Mouse (Mus musculus) kidney, adult 9 months (tissue): ENCODE measurements around the gene Dusp19.

ENCODE experiments used
- DNase-seq: peaks from one replicate; pipeline ENCODE4 v3.0.0; 2022

The Dusp19 gene

DNA sequence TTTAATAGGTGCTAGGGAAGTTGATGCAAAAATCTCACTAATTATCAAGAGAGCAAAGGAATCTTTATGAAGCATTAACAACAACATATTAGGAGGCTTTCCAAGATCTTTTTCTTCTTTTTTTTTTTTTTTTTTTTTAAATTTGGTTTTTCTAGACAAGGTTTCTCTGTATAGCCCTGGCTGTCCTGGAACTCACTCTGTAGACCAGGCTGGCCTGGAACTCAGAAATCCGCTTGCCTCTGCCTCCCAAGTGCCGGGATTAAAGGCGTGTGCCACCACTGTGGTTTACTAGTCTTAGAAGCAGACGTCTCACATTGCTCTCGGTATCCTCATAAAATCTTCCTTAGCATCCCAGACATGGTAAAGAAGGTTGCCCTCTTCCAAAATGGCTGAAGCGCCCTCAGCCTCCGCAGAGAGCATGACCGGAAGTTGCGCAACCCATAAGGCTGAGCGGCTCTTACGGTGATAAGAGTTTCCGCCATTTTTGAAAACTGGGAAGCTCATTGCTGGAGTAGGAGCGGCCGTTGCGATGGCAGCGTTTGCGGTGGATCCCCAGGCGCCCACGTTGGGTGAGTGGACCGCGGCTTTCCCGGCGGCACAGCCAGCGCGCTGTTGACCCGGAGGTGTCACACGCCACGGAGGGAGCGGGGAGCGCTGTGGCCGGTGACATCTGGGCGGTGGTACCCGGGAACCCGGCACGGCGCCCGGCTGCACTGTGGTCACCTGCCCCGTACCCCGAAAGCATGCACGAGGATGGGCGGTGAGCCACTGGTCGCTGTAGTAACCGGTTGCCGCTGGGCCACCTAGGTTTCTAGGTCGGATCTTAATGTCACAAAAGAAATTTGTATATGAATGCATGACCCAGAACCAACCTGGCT is 21.8 kb downstream of the Dusp19 start:
- peak; percentile 94 for DNase-seq

DNA sequence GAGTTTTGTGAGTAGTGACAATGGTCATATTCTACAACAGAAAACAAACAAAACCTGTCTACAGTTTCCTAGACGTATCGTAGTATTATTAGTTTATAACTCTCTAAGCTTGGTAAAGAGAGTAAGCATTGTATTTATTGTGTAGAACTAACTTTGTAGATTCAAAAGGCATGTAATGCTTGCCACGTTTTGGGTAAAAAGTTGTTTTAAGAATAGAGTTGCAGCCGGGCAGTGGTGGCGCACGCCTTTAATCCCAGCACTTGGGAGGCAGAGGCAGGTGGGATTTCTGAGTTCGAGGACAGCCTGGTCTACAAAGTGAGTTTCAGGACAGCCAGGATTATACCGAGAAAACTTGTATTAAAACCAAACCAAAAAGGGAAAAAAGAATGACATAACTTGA is 22.6 kb downstream of the Dusp19 start:
- no peak for DNase-seq

DNA sequence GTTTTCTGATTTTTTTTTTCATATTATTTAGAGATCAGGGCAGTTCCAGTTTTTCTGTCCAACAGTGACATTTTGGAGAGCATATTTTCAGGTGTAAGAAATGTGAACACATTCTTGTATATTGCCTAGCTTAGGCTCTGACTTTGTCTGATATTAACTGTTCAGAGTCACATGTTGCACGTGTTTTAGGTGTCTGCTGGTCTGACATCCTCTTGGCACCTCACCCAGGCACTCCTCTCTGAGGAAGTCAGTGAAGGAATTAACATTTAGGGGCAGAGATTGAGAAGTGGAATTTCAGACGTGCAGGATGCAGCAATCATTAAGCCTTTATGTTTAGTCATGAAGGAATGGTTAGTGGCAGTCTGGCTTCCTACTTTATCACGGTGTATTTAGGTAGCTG is 23.0 kb downstream of the Dusp19 start:
- DNase-seq, result no peak

DNA sequence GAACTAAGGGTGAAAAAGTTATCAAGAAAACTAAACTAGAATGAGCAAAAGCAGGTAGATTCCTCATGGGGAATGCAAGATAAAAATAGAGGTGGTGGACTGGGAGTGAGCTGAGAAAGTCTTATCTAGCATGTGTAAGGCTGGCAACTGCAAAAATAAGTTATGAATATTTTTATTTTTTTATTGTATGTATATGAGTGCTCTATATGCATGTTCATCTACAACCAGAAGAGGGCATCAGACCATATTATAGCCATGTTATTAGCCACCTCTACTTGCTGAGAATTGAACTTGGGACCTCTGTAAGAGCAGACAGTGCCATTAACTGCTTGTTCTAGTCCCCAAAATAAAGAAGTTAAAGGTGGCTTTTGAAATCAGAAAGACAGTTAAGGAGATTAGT is 44.6 kb downstream of the Dusp19 start:
- DNase-seq, result no peak

DNA sequence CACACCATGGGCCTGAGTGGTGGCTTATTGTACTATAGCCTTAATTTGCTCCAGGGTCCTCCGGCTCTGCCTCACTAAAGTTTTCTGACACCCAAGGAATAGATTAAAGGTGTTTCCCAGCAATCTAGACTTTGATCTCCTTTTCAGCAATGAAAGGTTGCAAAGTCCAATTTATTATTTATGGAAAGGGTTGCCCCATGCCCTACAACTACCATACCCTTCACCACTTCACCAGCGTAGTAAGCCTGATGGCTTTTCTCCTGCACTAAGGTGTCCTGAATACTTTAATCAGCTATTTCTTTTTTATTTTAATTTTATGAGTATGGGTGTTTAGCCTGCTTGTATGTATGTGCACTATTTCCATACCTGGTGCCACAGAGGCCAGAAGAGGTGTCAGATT is 45.8 kb downstream of the Dusp19 start:
- no peak for DNase-seq

DNA sequence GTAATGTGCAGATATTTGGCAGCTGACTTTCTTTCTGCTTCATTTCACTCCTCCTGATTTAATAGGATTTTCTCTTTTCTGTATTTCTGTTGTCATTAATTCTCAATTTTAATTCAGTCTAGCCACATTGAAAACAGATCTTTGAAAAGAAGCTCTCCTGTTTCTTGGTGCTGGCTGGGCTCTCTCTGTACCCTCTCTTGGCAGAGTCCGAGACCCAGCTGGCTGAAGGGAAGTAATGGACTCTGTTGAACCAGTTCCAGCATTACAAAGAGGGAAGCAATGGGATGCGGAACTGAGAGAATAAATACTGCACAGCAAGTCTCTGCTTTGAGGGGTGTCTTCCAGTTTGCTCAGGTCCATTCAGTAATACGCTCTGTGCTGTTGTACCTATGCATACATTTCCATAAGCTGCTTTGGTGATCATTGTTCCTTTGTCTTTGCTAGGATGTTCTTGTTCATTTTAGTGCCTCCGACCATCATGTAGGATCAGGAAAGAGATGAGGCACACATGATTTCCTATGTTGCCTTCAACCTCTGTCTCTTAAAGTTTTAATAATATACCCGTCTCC is 50.6 kb downstream of the Dusp19 start:
- no peak for DNase-seq

DNA sequence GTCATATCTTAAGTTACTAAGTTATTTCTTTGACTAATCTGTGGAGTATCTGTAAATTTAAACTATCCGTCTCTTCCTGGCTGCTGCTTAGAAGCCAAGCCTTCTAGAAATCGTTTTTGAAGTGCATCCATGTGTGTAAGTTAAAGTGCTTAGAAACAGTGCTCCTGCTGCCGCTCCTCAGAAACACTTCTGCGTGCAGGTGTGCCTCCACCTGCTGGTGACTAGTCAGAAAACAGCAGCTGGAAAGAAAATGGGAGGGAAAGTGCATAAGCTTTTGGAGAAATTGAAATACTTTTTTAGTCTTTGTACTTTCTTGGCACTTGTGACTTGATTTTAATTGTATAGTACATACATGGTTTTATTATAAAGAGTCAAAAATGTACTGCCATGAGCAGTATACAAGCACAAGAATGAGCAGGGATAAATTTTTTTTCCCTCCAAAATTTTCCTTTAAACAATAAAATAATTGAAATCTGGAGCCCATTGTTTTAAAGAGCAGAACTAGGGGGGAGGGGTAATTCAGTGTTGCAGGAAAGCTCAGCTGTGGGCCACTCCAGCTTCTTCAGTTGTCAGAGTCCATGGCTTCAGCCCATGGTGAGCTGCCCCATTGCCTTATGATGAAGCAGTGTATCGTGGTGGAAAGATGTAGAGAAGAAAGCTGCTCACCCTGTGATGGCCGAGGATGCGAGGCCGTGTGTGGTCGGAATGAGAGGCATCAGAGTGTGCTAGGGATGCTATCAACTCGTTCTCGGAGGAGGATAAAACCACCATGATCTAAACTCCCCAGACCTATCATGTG is 53.2 kb downstream of the Dusp19 start:
- DNase-seq, result peak; percentile 31

DNA sequence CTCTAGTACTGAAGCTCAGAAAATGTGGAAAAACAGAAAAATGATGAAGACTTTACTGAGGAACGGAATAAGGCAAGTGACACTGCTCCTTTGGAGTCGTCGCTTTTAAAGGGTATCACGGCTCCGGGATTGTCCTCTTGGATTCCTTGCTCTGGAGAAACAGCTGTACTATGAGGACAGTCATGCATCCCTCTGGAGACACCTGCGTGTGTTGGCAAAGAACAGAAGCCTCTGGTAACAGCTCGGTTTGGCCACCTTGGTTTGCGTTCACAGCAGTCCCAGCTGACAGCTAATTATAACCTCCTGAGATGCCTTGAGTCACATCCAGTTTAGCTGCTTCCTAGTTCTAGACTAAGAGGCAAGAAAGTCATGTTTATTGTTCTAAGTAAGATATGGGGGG is 62.0 kb downstream of the Dusp19 start:
- DNase-seq, result no peak
